Mouse (Mus musculus) lung, postnatal 0 days (tissue): Measurements from ENCODE around the gene Soga1.

Source experiments
- CTCF ChIP-seq: IDR thresholded peaks from 2 replicates; pipeline ENCODE4 v1.5.1; 2016; ENCODE audit warnings: antibody characterized with exemption, mild to moderate bottlenecking
- EP300 ChIP-seq: IDR thresholded peaks from 2 replicates; pipeline ENCODE4 v1.6.1; 2016; ENCODE audit warnings: antibody characterized with exemption, mild to moderate bottlenecking, control low read depth

GRCm38 (mm10) chr2:157108236-157108635 lies 29.2 kb upstream of the Soga1 start:
- TF ChIP-seq CTCF = no peak
- TF ChIP-seq EP300 = no peak
